Mouse (Mus musculus): Measurements from ENCODE around the gene Mrps27.

GRCm38 (mm10) chr13:99414352-99414742, 69.8 kb downstream of the Mrps27 start:
- TF ChIP-seq CTCF (IDR thresholded peaks at IDR 0.05; ENCODE audit: borderline replicate concordance, extremely low read depth, insufficient read depth, insufficient read length) (no peak), POLR2A (IDR thresholded peaks at IDR 0.05; ENCODE audit: borderline replicate concordance, extremely low read depth, insufficient read depth, insufficient read length, poor library complexity, severe bottlenecking) (no peak)

All from brain, embryonic 14.5 days (tissue).